In genomic region chr11:58937909-58938308, GRCm38 (mm10) we compare ENCODE assay signal across 8 mouse cellular contexts. TPM values are rescaled to one million over a fixed set of nuclear protein-coding genes. Genes with fewer than 3 reads are reported as not detected.
A peak's percentile ranks its signal among the peaks of the same experiment; 100 is the strongest.
DNase-seq lines count a peak whose midpoint lies in the region; ATAC-seq and TF ChIP-seq lines count a peak whose summit lies in the region.

No protein-coding gene starts in this region.

- H3K9ac ChIP-seq in kidney, embryonic 14.5 days (ENCODE audit: low read depth, low read length): peak overlapping the region; percentile 96
- peak overlapping the region; percentile 87 for H3K9ac ChIP-seq in lung, postnatal 0 days (replicated peaks; ENCODE audit: low read depth)

- H3K4me3 ChIP-seq in kidney, embryonic 14.5 days (ENCODE audit: low read length): peak overlapping the region; percentile 98
- H3K4me3 ChIP-seq in bone marrow macrophage, adult 2 months (ENCODE audit: insufficient read depth, low read length): peak overlapping the region; percentile 89
- peak overlapping the region; percentile 92 for H3K4me3 ChIP-seq in lung, postnatal 0 days (ENCODE audit: low read depth, low read length)

- WGBS in kidney, embryonic 14.5 days: 0% methylated on average over 13 of the region's 13 CpGs
- WGBS in lung, postnatal 0 days: under 1% methylated on average over 13 of the region's 13 CpGs

- no peak for TF ChIP-seq POLR2A in bone marrow macrophage, adult 2 months (IDR thresholded peaks at IDR 0.05; ENCODE audit: borderline replicate concordance, low read depth, low read length)

- ATAC-seq in kidney, embryonic 14.5 days (ENCODE audit: low FRiP score, low TSS enrichment): peak; percentile 5; the same call in 1 of the 2 replicates
- ATAC-seq in granulocyte monocyte progenitor cell, adult 5-6 weeks (replicated peaks; ENCODE audit: poor library complexity, severe bottlenecking): peak; percentile 0; the same call in 1 of the 2 replicates
- ATAC-seq in lung, postnatal 0 days: no peak

- H3K27me3 ChIP-seq in kidney, embryonic 14.5 days (ENCODE audit: control insufficient read depth, insufficient read depth, low read length): no peaks in the 10 kb centered on the region
- H3K27me3 ChIP-seq in lung, postnatal 0 days (replicated peaks; ENCODE audit: insufficient read depth, low read length): no peaks in the 10 kb centered on the region

- no peak overlapping the region for H3K27ac ChIP-seq in kidney, embryonic 14.5 days (ENCODE audit: low read depth, low read length)
- no peak overlapping the region for H3K27ac ChIP-seq in bone marrow macrophage, adult 2 months (ENCODE audit: insufficient read depth, low read depth, low read length)
- H3K27ac ChIP-seq in lung, postnatal 0 days (ENCODE audit: low read length): peak overlapping the region; percentile 97

- no peak for DNase-seq in kidney, adult 11 months
- no peak for DNase-seq in lung, postnatal 0 days (ENCODE audit: low spot score)
- DNase-seq in testis, postnatal 14 days (ENCODE audit: low spot score): peak; percentile 67
- no peak for DNase-seq in left cerebral cortex, adult 11 months (ENCODE audit: low spot score)
- no peak for DNase-seq in layer of hippocampus, postnatal 14 days (ENCODE audit: low spot score in 2 of 2)

- no peak for TF ChIP-seq CTCF in bone marrow macrophage, adult 2 months (IDR thresholded peaks at IDR 0.05; ENCODE audit: low read depth, low read length)
- no peak for TF ChIP-seq CTCF in lung, postnatal 0 days (IDR thresholded peaks at IDR 0.05)

- H3K9me3 ChIP-seq in kidney, embryonic 14.5 days (ENCODE audit: control insufficient read depth, low read length): no peaks in the 10 kb centered on the region
- H3K9me3 ChIP-seq in lung, postnatal 0 days (ENCODE audit: low read length): no peaks in the 10 kb centered on the region

- H3K4me1 ChIP-seq in kidney, embryonic 14.5 days (ENCODE audit: control insufficient read depth, insufficient read depth, low read length): peaks cover 8% of the 10 kb centered on the region; the same call in 1 of the 2 replicates
- H3K4me1 ChIP-seq in bone marrow macrophage, adult 2 months (ENCODE audit: control insufficient read depth, insufficient read depth, low read length): peaks cover 9% of the 10 kb centered on the region; the same call in 1 of the 2 replicates
- peaks cover 12% of the 10 kb centered on the region; the same call in 1 of the 2 replicates for H3K4me1 ChIP-seq in lung, postnatal 0 days (ENCODE audit: insufficient read depth, low read depth, low read length)

- peak overlapping the region; percentile 83 for H3K4me2 ChIP-seq in kidney, embryonic 14.5 days (replicated peaks; ENCODE audit: low read depth, low read length)
- H3K4me2 ChIP-seq in lung, postnatal 0 days (replicated peaks; ENCODE audit: low read depth, low read length): peak overlapping the region; percentile 97

- TF ChIP-seq EP300 in lung, postnatal 0 days (IDR thresholded peaks at IDR 0.05): no peak

- peaks cover 35% of the 10 kb centered on the region for H3K36me3 ChIP-seq in kidney, embryonic 14.5 days (ENCODE audit: control insufficient read depth, insufficient read depth, low read length)
- H3K36me3 ChIP-seq in lung, postnatal 0 days (ENCODE audit: insufficient read depth, low read length): peaks cover 16% of the 10 kb centered on the region; the same call in 1 of the 2 replicates

RNA-seq across cellular contexts. Expression of gene Rnf187, which starts 0.8 kb away (rescaled TPM):
- polyA plus RNA-seq in kidney, embryonic 14.5 days (2014; fragmentation: Nextera tagmentation; extraction: Ambion mirVana): 229 and 304 TPM in 2 replicates
- polyA plus RNA-seq in bone marrow macrophage, adult 2 months (2012; ENCODE audit: insufficient read depth, insufficient read length, missing spikeins): 99.5 and 112 TPM in 2 replicates
- 78.6 and 79.3 TPM in 2 replicates for total RNA-seq in granulocyte monocyte progenitor cell, adult 5-6 weeks (2014; fragmentation: Nextera tagmentation)
- total RNA-seq in granulocyte monocyte progenitor cell, adult 5-6 weeks (2017): 60.0 and 82.2 TPM in 2 replicates
- 168 and 169 TPM in 2 replicates for polyA plus RNA-seq in lung, postnatal 0 days (2015; fragmentation: Nextera tagmentation; extraction: Ambion mirVana)
- 100 to 1,000 TPM; 501 to 506 TPM for total RNA-seq in layer of hippocampus, postnatal 14 days (2021)

RNA-seq across cellular contexts. Expression of gene Hist3h2ba, which starts 10.8 kb away (rescaled TPM):
- polyA plus RNA-seq in kidney, embryonic 14.5 days (2014; fragmentation: Nextera tagmentation; extraction: Ambion mirVana): 29.9 and 146 TPM in 2 replicates
- polyA plus RNA-seq in bone marrow macrophage, adult 2 months (2012; ENCODE audit: insufficient read depth, insufficient read length, missing spikeins): 1.4 TPM in 1 of 2 replicates, not detected in the other
- not detected in 2 replicates for total RNA-seq in granulocyte monocyte progenitor cell, adult 5-6 weeks (2014; fragmentation: Nextera tagmentation)
- total RNA-seq in granulocyte monocyte progenitor cell, adult 5-6 weeks (2017): 1.5 and 2.3 TPM in 2 replicates
- 2.6 TPM in 2 replicates for polyA plus RNA-seq in lung, postnatal 0 days (2015; fragmentation: Nextera tagmentation; extraction: Ambion mirVana)
- total RNA-seq in layer of hippocampus, postnatal 14 days (2021): 100 to 1,000 TPM; 117 to 123 TPM

RNA-seq across cellular contexts. Expression of gene Hist3h2a, which starts 16.6 kb away (rescaled TPM):
- polyA plus RNA-seq in kidney, embryonic 14.5 days (2014; fragmentation: Nextera tagmentation; extraction: Ambion mirVana): 31.8 and 32.7 TPM in 2 replicates
- 32.0 and 37.9 TPM in 2 replicates for polyA plus RNA-seq in bone marrow macrophage, adult 2 months (2012; ENCODE audit: insufficient read depth, insufficient read length, missing spikeins)
- total RNA-seq in granulocyte monocyte progenitor cell, adult 5-6 weeks (2014; fragmentation: Nextera tagmentation): 9.3 and 14.0 TPM in 2 replicates
- 234 and 237 TPM in 2 replicates for total RNA-seq in granulocyte monocyte progenitor cell, adult 5-6 weeks (2017)
- 21.6 and 28.6 TPM in 2 replicates for polyA plus RNA-seq in lung, postnatal 0 days (2015; fragmentation: Nextera tagmentation; extraction: Ambion mirVana)
- 10 to 100 TPM; 59.7 to 62.5 TPM for total RNA-seq in layer of hippocampus, postnatal 14 days (2021)

RNA-seq across cellular contexts. Expression of gene Trim17, which starts 16.6 kb away (rescaled TPM):
- 0.63 and 0.65 TPM in 2 replicates for polyA plus RNA-seq in kidney, embryonic 14.5 days (2014; fragmentation: Nextera tagmentation; extraction: Ambion mirVana)
- polyA plus RNA-seq in bone marrow macrophage, adult 2 months (2012; ENCODE audit: insufficient read depth, insufficient read length, missing spikeins): 0.28 TPM in 1 of 2 replicates, not detected in the other
- not detected in 2 replicates for total RNA-seq in granulocyte monocyte progenitor cell, adult 5-6 weeks (2014; fragmentation: Nextera tagmentation)
- total RNA-seq in granulocyte monocyte progenitor cell, adult 5-6 weeks (2017): 0.13 TPM in 1 of 2 replicates, not detected in the other
- 0.62 and 0.83 TPM in 2 replicates for polyA plus RNA-seq in lung, postnatal 0 days (2015; fragmentation: Nextera tagmentation; extraction: Ambion mirVana)
- total RNA-seq in layer of hippocampus, postnatal 14 days (2021): 1 to 10 TPM; 3.8 to 4.0 TPM

RNA-seq across cellular contexts. Expression of gene Btnl10, which starts 20.2 kb away (rescaled TPM):
- polyA plus RNA-seq in kidney, embryonic 14.5 days (2014; fragmentation: Nextera tagmentation; extraction: Ambion mirVana): 0.09 TPM in 1 of 2 replicates, not detected in the other
- not detected in 2 replicates for polyA plus RNA-seq in bone marrow macrophage, adult 2 months (2012; ENCODE audit: insufficient read depth, insufficient read length, missing spikeins)
- not detected in 2 replicates for total RNA-seq in granulocyte monocyte progenitor cell, adult 5-6 weeks (2014; fragmentation: Nextera tagmentation)
- 0.13 TPM in 1 of 2 replicates, not detected in the other for total RNA-seq in granulocyte monocyte progenitor cell, adult 5-6 weeks (2017)
- 0.05 and 0.12 TPM in 2 replicates for polyA plus RNA-seq in lung, postnatal 0 days (2015; fragmentation: Nextera tagmentation; extraction: Ambion mirVana)
- under 1 TPM; 0.12 to 0.29 TPM for total RNA-seq in layer of hippocampus, postnatal 14 days (2021)
